Mouse (Mus musculus): Measurements from ENCODE around the gene Hsp90aa1.
"Not testable (repeated sequence)": the region's sequence is repeated elsewhere in the genome, so short reads cannot be mapped to it uniquely, and the experiment has no call there.

The Hsp90aa1 gene

GRCm38 (mm10) chr12:110702556-110702955 lies at the start of gene Hsp90aa1:
Gene Hsp90aa1 (minus strand): TSS chr12:110702728.
- no peak for DNase-seq (ENCODE audit: low read depth, low spot score)

- DNase-seq (ENCODE audit: low read depth, low spot score) = no peak
Measured at GRCm38 (mm10) chr12:110750770-110751439, 48.4 kb upstream of the Hsp90aa1 start.

GRCm38 (mm10) chr12:110738158-110738921 lies 35.8 kb upstream of the Hsp90aa1 start:
- peak; percentile 7 for DNase-seq (ENCODE audit: low read depth, low spot score)

- peak; percentile 96 for DNase-seq (ENCODE audit: low read depth, low spot score)
Measured at GRCm38 (mm10) chr12:110737170-110738157, 34.9 kb upstream of the Hsp90aa1 start, which contains the start of gene Wdr20. Gene Wdr20 (plus strand): TSS chr12:110737944.

GRCm38 (mm10) chr12:110736641-110737040 lies 34.1 kb upstream of the Hsp90aa1 start:
- no peak for DNase-seq (ENCODE audit: low read depth, low spot score)

- DNase-seq (ENCODE audit: low read depth, low spot score) = not testable (repeated sequence)
Measured at GRCm38 (mm10) chr12:110733254-110733653, 30.7 kb upstream of the Hsp90aa1 start.

- DNase-seq (ENCODE audit: low read depth, low spot score) = no peak
Measured at GRCm38 (mm10) chr12:110726428-110726827, 23.9 kb upstream of the Hsp90aa1 start.

- DNase-seq (ENCODE audit: low read depth, low spot score) = no peak
Measured at GRCm38 (mm10) chr12:110725489-110725888, 23.0 kb upstream of the Hsp90aa1 start.

- DNase-seq (ENCODE audit: low read depth, low spot score) = no peak
Measured at GRCm38 (mm10) chr12:110725051-110725450, 22.5 kb upstream of the Hsp90aa1 start.

GRCm38 (mm10) chr12:110716004-110716403 lies 13.5 kb upstream of the Hsp90aa1 start:
- DNase-seq (ENCODE audit: low read depth, low spot score) = no peak

GRCm38 (mm10) chr12:110714215-110714614 lies 11.7 kb upstream of the Hsp90aa1 start:
- DNase-seq (ENCODE audit: low read depth, low spot score) = no peak

- DNase-seq (ENCODE audit: low read depth, low spot score) = no peak
Measured at GRCm38 (mm10) chr12:110713784-110714183, 11.3 kb upstream of the Hsp90aa1 start.

- no peak for DNase-seq (ENCODE audit: low read depth, low spot score)
Measured at GRCm38 (mm10) chr12:110711270-110711669, 8.7 kb upstream of the Hsp90aa1 start.

- DNase-seq (ENCODE audit: low read depth, low spot score) = no peak
Measured at GRCm38 (mm10) chr12:110707451-110707850, 4.9 kb upstream of the Hsp90aa1 start.

- peak; percentile 73 for DNase-seq (ENCODE audit: low read depth, low spot score)
Measured at GRCm38 (mm10) chr12:110706337-110707231, 4.1 kb upstream of the Hsp90aa1 start.

- not testable (repeated sequence) for DNase-seq (ENCODE audit: low read depth, low spot score)
Measured at GRCm38 (mm10) chr12:110705419-110705818, 2.9 kb upstream of the Hsp90aa1 start.

GRCm38 (mm10) chr12:110703682-110704081 lies 1.2 kb upstream of the Hsp90aa1 start:
- no peak for DNase-seq (ENCODE audit: low read depth, low spot score)

- DNase-seq (ENCODE audit: low read depth, low spot score) = peak; percentile 75
Measured at GRCm38 (mm10) chr12:110703008-110703471, 512 bp upstream of the Hsp90aa1 start.

GRCm38 (mm10) chr12:110701363-110701762 lies 1.2 kb downstream of the Hsp90aa1 start:
- not testable (repeated sequence) for DNase-seq (ENCODE audit: low read depth, low spot score)

- DNase-seq (ENCODE audit: low read depth, low spot score) = no peak
Measured at GRCm38 (mm10) chr12:110700730-110701129, 1.8 kb downstream of the Hsp90aa1 start.

Data from skeletal muscle tissue, adult 2 months (tissue).